Mouse (Mus musculus) A20 (cell line): ENCODE results near the gene Vmn2r79.
"Not testable (repeated sequence)": the region's sequence is repeated elsewhere in the genome, so short reads cannot be mapped to it uniquely, and the experiment has no call there.

Experiments used
- DNase-seq: peaks from one replicate; pipeline ENCODE4 v3.0.0-alpha.2; 2011; ENCODE audit warnings: low read depth, low spot score

Gene Vmn2r79

GRCm38 (mm10) chr7:86995815-86996214 lies at the start of gene Vmn2r79:
Gene Vmn2r79, plus strand, starts transcription at chr7:86996115.
- not testable (repeated sequence) for DNase-seq

GRCm38 (mm10) chr7:86994700-86995099 lies 1.2 kb upstream of the Vmn2r79 start:
- no peak for DNase-seq

GRCm38 (mm10) chr7:87026486-87026885 lies 30.6 kb downstream of the Vmn2r79 start:
- DNase-seq: not testable (repeated sequence)

- no peak for DNase-seq
Measured at GRCm38 (mm10) chr7:87063576-87063975, 67.7 kb downstream of the Vmn2r79 start.
